Mouse (Mus musculus) liver, embryonic 16.5 days (tissue): ENCODE data around the gene Ecm1. TPM values are rescaled to one million over a fixed set of nuclear protein-coding genes. Genes with fewer than 3 reads are reported as not detected.

Experiments
- ATAC-seq: fragments of 200-750 bp; cut with Nextera tagmentation; 2 replicates; pipeline ENCODE4 v1.8.0; 2017; ENCODE audit warnings: low read depth, mild to moderate bottlenecking, moderate number of reproducible peaks, moderate library complexity
- H3K27ac ChIP-seq: fragments of 300-500 bp; sonication (generic); 2 replicates; pipeline ENCODE4 v1.5.1; 2014; ENCODE audit warnings: mild to moderate bottlenecking, low read length
- H3K27me3 ChIP-seq: fragments of 300-500 bp; sonication (generic); 2 replicates; pipeline ENCODE4 v1.6.1; 2014; ENCODE audit warnings: low read depth, low read length, mixed read lengths; ENCODE audit not compliant: control insufficient read depth, insufficient read depth
- H3K36me3 ChIP-seq: fragments of 300-500 bp; sonication (generic); 2 replicates; pipeline ENCODE4 v1.6.1; 2014; ENCODE audit warnings: mild to moderate bottlenecking; ENCODE audit not compliant: control insufficient read depth, insufficient read depth
- H3K4me1 ChIP-seq: fragments of 300-500 bp; sonication (generic); 2 replicates; pipeline ENCODE4 v1.6.1; 2014; ENCODE audit warnings: low read depth, low read length, mixed read lengths; ENCODE audit not compliant: control insufficient read depth
- H3K4me2 ChIP-seq: fragments of 300-500 bp; sonication (generic); 2 replicates; pipeline ENCODE4 v1.6.1; 2014; ENCODE audit warnings: low read depth, low read length, mixed read lengths
- H3K4me3 ChIP-seq: fragments of 300-500 bp; sonication (generic); 2 replicates; pipeline ENCODE4 v1.5.1; 2014; ENCODE audit warnings: low read depth, mild to moderate bottlenecking, low read length
- H3K9ac ChIP-seq: fragments of 300-500 bp; sonication (generic); 2 replicates; pipeline ENCODE4 v1.6.1; 2014; ENCODE audit warnings: low read depth, low read length
- H3K9me3 ChIP-seq: fragments of 300-500 bp; sonication (generic); replicated peaks from 2 replicates; pipeline ENCODE4 v1.6.1; 2016; ENCODE audit warnings: low read length; ENCODE audit not compliant: control insufficient read depth
- WGBS: fragments of 180-500 bp; shearing (Covaris S2); extraction: QIAGEN DNeasy Blood & Tissue Kit; methylation state at CpG from one replicate; pipeline ENCODE4 v1.1.7; 2014; ENCODE audit not compliant: insufficient replicate concordance; 5-methylcytosine and 5-hydroxymethylcytosine counted together
- polyA plus RNA-seq: library from polyadenylated mRNA; unstranded; fragments of >200 nt; fragmentation: Nextera tagmentation; extraction: Ambion mirVana; gene quantifications from 2 replicates; pipeline ENCODE4 v1.2.1, GENCODE M21; 2015

The Ecm1 gene
- polyA plus RNA-seq, 1 experiment from 2014 or later = 26.7 TPM

GRCm38 (mm10) chr3:95689171-95689915, 50.0 kb downstream of the Ecm1 start:
- no peak overlapping the region for H3K9ac ChIP-seq
- H3K9me3 ChIP-seq = no peaks in the 10 kb centered on the region
- no peaks in the 10 kb centered on the region for H3K36me3 ChIP-seq
- WGBS = 34% methylated on average over 11 of the region's 11 CpGs
- H3K4me3 ChIP-seq = no peak overlapping the region
- H3K27me3 ChIP-seq = peaks cover 21% of the 10 kb centered on the region
- ATAC-seq = no peak
- H3K4me1 ChIP-seq = peaks cover 20% of the 10 kb centered on the region
- no peak overlapping the region for H3K27ac ChIP-seq
- H3K4me2 ChIP-seq = no peak overlapping the region

- peak; percentile 61; the same call in 1 of the 2 replicates for ATAC-seq
- Histone ChIP-seq H3K9me3 (no peaks in the 10 kb centered on the region), H3K4me1 (peaks cover 8% of the 10 kb centered on the region), H3K4me2 (peak within 1 kb of the TSS; percentile 77), H3K4me3 (peak within 1 kb of the TSS; percentile 43), H3K27me3 (peaks cover 21% of the 10 kb centered on the region), H3K9ac (peak within 1 kb of the TSS; percentile 44), H3K36me3 (no peaks in the 10 kb centered on the region), H3K27ac (no peak within 1 kb of the TSS)
- 10% methylated on average over 50 of the region's 50 CpGs for WGBS
Observed at GRCm38 (mm10) chr3:95687524-95688421, 51.6 kb downstream of the Ecm1 start, which contains the start of gene Adamtsl4. Adamtsl4 (minus strand) TSS chr3:95687917.

- Histone ChIP-seq H3K27me3 (peaks cover 21% of the 10 kb centered on the region), H3K4me3 (peak overlapping the region; percentile 43), H3K4me2 (peak overlapping the region; percentile 77), H3K36me3 (no peaks in the 10 kb centered on the region), H3K27ac (no peak overlapping the region), H3K9ac (no peak overlapping the region), H3K9me3 (no peaks in the 10 kb centered on the region), H3K4me1 (peaks cover 8% of the 10 kb centered on the region)
- no peak for ATAC-seq
- WGBS = 29% methylated on average over 4 of the region's 4 CpGs
Observed at GRCm38 (mm10) chr3:95687168-95687523, 52.2 kb downstream of the Ecm1 start.

- Histone ChIP-seq H3K27ac (no peak overlapping the region), H3K9me3 (no peaks in the 10 kb centered on the region), H3K27me3 (peaks cover 21% of the 10 kb centered on the region), H3K4me3 (no peak overlapping the region), H3K36me3 (no peaks in the 10 kb centered on the region), H3K4me1 (peaks cover 8% of the 10 kb centered on the region), H3K9ac (no peak overlapping the region), H3K4me2 (no peak overlapping the region)
- 55% methylated on average over 9 of the region's 10 CpGs for WGBS
- ATAC-seq = no peak
Observed at GRCm38 (mm10) chr3:95686492-95687167, 52.7 kb downstream of the Ecm1 start.

GRCm38 (mm10) chr3:95685701-95686100, 53.7 kb downstream of the Ecm1 start:
- no peak for ATAC-seq
- H3K9me3 ChIP-seq = no peaks in the 10 kb centered on the region
- 70% methylated on average over 2 of the region's 2 CpGs for WGBS
- no peak overlapping the region for H3K4me2 ChIP-seq
- H3K36me3 ChIP-seq = no peaks in the 10 kb centered on the region
- peaks cover 8% of the 10 kb centered on the region for H3K4me1 ChIP-seq
- peaks cover 21% of the 10 kb centered on the region for H3K27me3 ChIP-seq
- no peak overlapping the region for H3K9ac ChIP-seq
- no peak overlapping the region for H3K27ac ChIP-seq
- H3K4me3 ChIP-seq = no peak overlapping the region

- H3K9me3 ChIP-seq = no peaks in the 10 kb centered on the region
- no peaks in the 10 kb centered on the region for H3K36me3 ChIP-seq
- ATAC-seq = no peak
- H3K4me2 ChIP-seq = no peak overlapping the region
- no peak overlapping the region for H3K27ac ChIP-seq
- peaks cover 21% of the 10 kb centered on the region for H3K27me3 ChIP-seq
- no peak overlapping the region for H3K9ac ChIP-seq
- H3K4me3 ChIP-seq = no peak overlapping the region
- H3K4me1 ChIP-seq = peaks cover 8% of the 10 kb centered on the region
- WGBS = 77% methylated on average over 4 of the region's 4 CpGs
Observed at GRCm38 (mm10) chr3:95685301-95685700, 54.1 kb downstream of the Ecm1 start.

- H3K4me2 ChIP-seq = no peak overlapping the region
- no peak overlapping the region for H3K9ac ChIP-seq
- H3K27ac ChIP-seq = no peak overlapping the region
- H3K4me1 ChIP-seq = peaks cover 8% of the 10 kb centered on the region
- WGBS = 32% methylated on average over 7 of the region's 8 CpGs
- ATAC-seq = no peak
- no peaks in the 10 kb centered on the region for H3K36me3 ChIP-seq
- H3K27me3 ChIP-seq = peaks cover 21% of the 10 kb centered on the region
- no peak overlapping the region for H3K4me3 ChIP-seq
- no peaks in the 10 kb centered on the region for H3K9me3 ChIP-seq
Observed at GRCm38 (mm10) chr3:95684846-95685245, 54.5 kb downstream of the Ecm1 start.
